In the genomic region with DNA sequence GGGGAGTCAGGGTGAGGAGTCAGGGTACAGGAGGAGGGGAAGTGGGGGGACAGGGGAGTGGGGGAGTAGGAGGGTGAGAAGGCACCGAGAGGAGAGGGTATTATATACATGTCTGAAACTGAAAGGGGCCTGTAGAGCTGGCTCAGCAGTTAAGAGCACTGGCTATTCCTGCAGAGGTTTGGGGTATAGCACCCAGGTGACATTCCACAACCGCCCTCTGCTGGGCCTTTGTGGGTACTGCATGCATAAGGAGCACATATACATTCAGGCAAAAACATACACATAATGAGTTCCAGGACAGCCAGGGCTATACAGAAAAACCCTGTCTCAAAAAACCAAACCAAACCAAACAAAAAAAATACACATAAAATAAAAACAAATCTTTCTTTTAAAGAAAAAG, we compare ENCODE assay signal across 10 mouse cellular contexts. TPM values are rescaled to one million over a fixed set of nuclear protein-coding genes. Genes with fewer than 3 reads are reported as not detected.
DNase-seq lines count a peak whose midpoint lies in the region; ATAC-seq and TF ChIP-seq lines count a peak whose summit lies in the region.
"Had no signal": no experiment of that assay in that cellular context is flagged by ENCODE, and none has a peak within 500 bp of the region (broad histone marks: within the 10 kb centered on the region; RNA-seq: fewer than 3 reads in every experiment).

No protein-coding gene starts in this region.

- no peaks in the 10 kb centered on the region for H3K79me2 ChIP-seq in heart, adult 2 months (replicated peaks; ENCODE audit: control insufficient read depth, insufficient read depth, low read length)

- TF ChIP-seq POLR2A in heart, adult 2 months (IDR thresholded peaks at IDR 0.05; ENCODE audit: insufficient read depth, low read depth, low read length), result no peak

- TF ChIP-seq CTCF in heart, adult 2 months (IDR thresholded peaks at IDR 0.05), result peak; percentile 47
- TF ChIP-seq CTCF in midbrain, postnatal 0 days (IDR thresholded peaks at IDR 0.05), result peak; percentile 61

- H3K36me3 ChIP-seq in heart, adult 2 months (ENCODE audit: control insufficient read depth, insufficient read depth, low read length), result no peaks in the 10 kb centered on the region
- H3K36me3 ChIP-seq in heart, embryonic 10.5 days, result no peaks in the 10 kb centered on the region
- no peaks in the 10 kb centered on the region for H3K36me3 ChIP-seq in midbrain, postnatal 0 days (ENCODE audit: insufficient read depth, low read length)
- H3K36me3 ChIP-seq in midbrain, embryonic 14.5 days (ENCODE audit: control insufficient read depth, insufficient read depth, low read length), result no peaks in the 10 kb centered on the region

- H3K4me3 ChIP-seq in heart, adult 2 months, result no peak overlapping the region
- no peak overlapping the region for H3K4me3 ChIP-seq in heart, embryonic 10.5 days
- H3K4me3 ChIP-seq in midbrain, postnatal 0 days (ENCODE audit: low read depth, low read length), result no peak overlapping the region
- H3K4me3 ChIP-seq in midbrain, embryonic 14.5 days (replicated peaks; ENCODE audit: low read depth, low read length), result no peak overlapping the region

- no peak for DNase-seq in heart, adult 2 months
- DNase-seq in heart, embryonic 10.5 days (ENCODE audit: low spot score), result no peak
- DNase-seq in midbrain, postnatal 0 days (ENCODE audit: low spot score), result peak; percentile 12
- no peak for DNase-seq in midbrain, embryonic 14.5 days
- DNase-seq in c-Kit-negative CD71-positive TER-119-positive erythroid progenitor cells, embryonic 14.5 days (ENCODE audit: low read depth, low spot score), result peak; percentile 30
- DNase-seq in thymus, postnatal 25 days, result peak; percentile 33
- no peak for DNase-seq in frontal cortex, adult 2 months (ENCODE audit: extremely low spot score in 1 of 2, low spot score in 1 of 2)
- no peak for DNase-seq in spleen, adult 12 weeks (ENCODE audit: low spot score)
- DNase-seq: adrenal gland, postnatal 36 days; kidney, postnatal 25 days had no signal

- no peak overlapping the region for H3K4me2 ChIP-seq in midbrain, postnatal 0 days (ENCODE audit: low read depth, low read length, poor library complexity, severe bottlenecking)
- H3K4me2 ChIP-seq in midbrain, embryonic 14.5 days (ENCODE audit: low read length), result no peak overlapping the region

- no peaks in the 10 kb centered on the region for H3K9me3 ChIP-seq in heart, embryonic 10.5 days
- no peaks in the 10 kb centered on the region for H3K9me3 ChIP-seq in midbrain, postnatal 0 days (ENCODE audit: low read length)
- no peaks in the 10 kb centered on the region for H3K9me3 ChIP-seq in midbrain, embryonic 14.5 days (ENCODE audit: control insufficient read depth, low read length)

- no peaks in the 10 kb centered on the region for H3K4me1 ChIP-seq in heart, adult 2 months (ENCODE audit: control insufficient read depth, insufficient read depth, low read length)
- H3K4me1 ChIP-seq in heart, embryonic 10.5 days, result peaks cover 22% of the 10 kb centered on the region
- H3K4me1 ChIP-seq in midbrain, postnatal 0 days (ENCODE audit: insufficient read depth, low read length), result 0 out of 2 replicates have a peak, but pooled peaks cover 3% of the 10 kb centered on the region
- peaks cover under 1% of the 10 kb centered on the region; the same call in 1 of the 2 replicates for H3K4me1 ChIP-seq in midbrain, embryonic 14.5 days (ENCODE audit: control insufficient read depth, insufficient read depth, low read length)

- intact Hi-C loops in heart, adult 2 months (cut with DNase I), result no loop called here

- no peak overlapping the region for H3K27ac ChIP-seq in heart, adult 2 months
- H3K27ac ChIP-seq in heart, embryonic 10.5 days, result no peak overlapping the region
- no peak overlapping the region for H3K27ac ChIP-seq in midbrain, postnatal 0 days (ENCODE audit: low read depth, low read length)
- H3K27ac ChIP-seq in midbrain, embryonic 14.5 days (replicated peaks; ENCODE audit: low read depth, low read length), result no peak overlapping the region

- no peak for TF ChIP-seq EP300 in heart, adult 2 months (IDR thresholded peaks at IDR 0.05; ENCODE audit: insufficient read depth, low read depth, low read length)

- no peaks in the 10 kb centered on the region for H3K27me3 ChIP-seq in heart, adult 2 months (ENCODE audit: control insufficient read depth, insufficient read depth, low read length)
- no peaks in the 10 kb centered on the region; the same call in 1 of the 2 replicates for H3K27me3 ChIP-seq in heart, embryonic 10.5 days (ENCODE audit: insufficient read depth, poor library complexity, severe bottlenecking)
- no peaks in the 10 kb centered on the region for H3K27me3 ChIP-seq in midbrain, postnatal 0 days (ENCODE audit: insufficient read depth, low read length)
- 0 out of 2 replicates have a peak, but pooled peaks cover 5% of the 10 kb centered on the region for H3K27me3 ChIP-seq in midbrain, embryonic 14.5 days (ENCODE audit: control insufficient read depth, insufficient read depth, low read length)

- H3K9ac ChIP-seq in heart, adult 2 months (ENCODE audit: low read depth, low read length), result no peak overlapping the region
- H3K9ac ChIP-seq in midbrain, postnatal 0 days (replicated peaks; ENCODE audit: low read length, poor library complexity, severe bottlenecking), result no peak overlapping the region
- no peak overlapping the region for H3K9ac ChIP-seq in midbrain, embryonic 14.5 days (replicated peaks; ENCODE audit: low read length)

- ATAC-seq in midbrain, postnatal 0 days (ENCODE audit: low FRiP score), result no peak
- no peak for ATAC-seq in midbrain, embryonic 14.5 days (ENCODE audit: low FRiP score, low TSS enrichment)

- WGBS in heart, adult 2 months, result 60% methylated on average over 2 of the region's 2 CpGs
- 55% methylated on average over 2 of the region's 2 CpGs for WGBS in heart, embryonic 10.5 days
- WGBS in midbrain, postnatal 0 days, result 54% methylated on average over 2 of the region's 2 CpGs
- WGBS in midbrain, embryonic 14.5 days, result 50% methylated on average over 2 of the region's 2 CpGs

RNA-seq across cellular contexts. Expression of a gene that starts 6.6 kb away (rescaled TPM):
- total RNA-seq in heart, adult 2 months (2021), result 10 to 100 TPM; 53.0 to 66.5 TPM
- 40.5 and 59.0 TPM in 2 replicates for polyA plus RNA-seq in heart, adult 2 months (2012; rRNA removed)
- polyA plus RNA-seq in heart, embryonic 10.5 days (2016; fragmentation: Nextera tagmentation; extraction: Ambion mirVana), result 33.2 and 43.3 TPM in 2 replicates
- total RNA-seq in midbrain, postnatal 0 days (2014; rRNA removed), result 46.5 and 49.4 TPM in 2 replicates
- 16.9 and 18.6 TPM in 2 replicates for polyA plus RNA-seq in midbrain, postnatal 0 days (2015; fragmentation: Nextera tagmentation; extraction: Ambion mirVana)
- 20.2 and 24.7 TPM in 2 replicates for polyA plus RNA-seq in midbrain, embryonic 14.5 days (2014; fragmentation: Nextera tagmentation; extraction: Ambion mirVana)
- polyA plus RNA-seq in frontal cortex, adult 2 months (2012; rRNA removed), result 73.0 and 84.6 TPM in 2 replicates

Comparison
In these comparisons a context has a peak if more than half of its experiments do, and no peak if none do; other contexts are left out.
1. DNase-seq: peak in midbrain, postnatal 0 days (single experiment), c-Kit-negative CD71-positive TER-119-positive erythroid progenitor cells, embryonic 14.5 days (single experiment) and thymus, postnatal 25 days (single experiment); none in heart, adult 2 months (0 of 2), heart, embryonic 10.5 days (single experiment), midbrain, embryonic 14.5 days (single experiment), frontal cortex, adult 2 months (0 of 2) and spleen, adult 12 weeks (single experiment).